Mouse (Mus musculus) ovary, postnatal 36 days (tissue): ENCODE results near the gene Fam214a.

Source experiments
- DNase-seq: peaks from one replicate; pipeline ENCODE4 v3.0.0; 2022; ENCODE audit warnings: low spot score, mixed read lengths

Gene Fam214a

GRCm38 (mm10) chr9:75032408-75032807, 79.7 kb downstream of the Fam214a start:
- DNase-seq = no peak

DNA sequence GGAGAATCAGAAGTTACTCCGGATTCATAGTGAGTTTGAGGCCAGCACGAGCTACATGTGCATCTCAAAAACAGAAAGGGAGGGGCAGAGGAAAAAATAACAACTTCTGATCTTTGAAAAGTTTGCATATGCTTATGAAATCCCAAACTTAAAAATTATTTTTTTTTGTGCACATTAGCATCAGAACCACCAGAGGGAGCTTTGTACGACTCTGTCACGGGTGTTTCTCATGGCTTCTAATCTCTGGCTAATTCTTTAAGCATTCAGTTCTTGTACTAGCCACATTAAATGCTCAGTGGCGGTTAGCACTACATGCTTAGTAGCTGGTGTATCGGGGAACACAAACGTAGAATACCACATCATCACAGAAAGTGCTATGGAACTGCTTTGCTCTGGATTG, 80.5 kb downstream of the Fam214a start:
- DNase-seq = no peak

GRCm38 (mm10) chr9:75034691-75035090, 82.0 kb downstream of the Fam214a start:
- no peak for DNase-seq

GRCm38 (mm10) chr9:75035944-75036343, 83.3 kb downstream of the Fam214a start:
- no peak for DNase-seq

GRCm38 (mm10) chr9:75037451-75038356, 85.0 kb downstream of the Fam214a start, which contains the start of gene Arpp19:
Gene Arpp19, plus strand, starts transcription at chr9:75037614.
- DNase-seq = peak; percentile 80

DNA sequence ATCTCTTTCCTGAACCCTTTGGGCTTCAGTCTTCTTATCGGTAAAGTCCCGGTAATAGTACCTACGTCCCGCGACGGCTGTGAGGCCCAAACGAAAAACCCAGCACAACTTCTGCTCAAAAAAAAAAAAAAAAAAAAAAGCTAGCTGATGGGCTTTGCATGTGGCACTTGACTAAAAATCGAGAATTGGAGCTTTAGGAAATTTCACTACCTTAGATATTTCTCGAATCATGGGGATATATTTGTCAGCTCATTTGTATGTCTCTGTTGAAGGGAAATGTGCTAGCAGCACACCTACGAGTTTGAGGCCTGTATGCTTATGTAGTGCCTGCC, 85.6 kb downstream of the Fam214a start:
- no peak for DNase-seq

DNA sequence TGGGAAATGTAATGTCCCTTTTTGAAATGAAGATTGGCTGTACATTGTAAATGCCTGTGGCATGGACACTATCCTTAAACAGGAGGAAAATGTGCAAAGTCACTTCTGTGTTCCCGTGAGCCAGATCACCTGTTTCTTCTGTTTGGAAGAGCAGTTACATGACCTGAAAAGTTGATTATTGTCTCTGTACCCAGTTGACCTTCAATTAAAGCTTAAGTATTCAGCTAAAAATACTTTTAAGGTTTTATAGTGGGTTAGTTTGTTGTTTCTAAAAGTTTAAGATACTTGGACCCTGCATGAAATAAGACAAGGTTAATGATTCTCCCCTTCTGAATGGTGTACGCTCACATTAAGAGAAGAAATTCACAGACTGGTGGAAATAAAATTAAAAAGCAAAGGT, 87.9 kb downstream of the Fam214a start:
- no peak for DNase-seq

- no peak for DNase-seq
These were observed 89.3 kb downstream of the Fam214a start for GRCm38 (mm10) chr9:75041840-75042525.

DNA sequence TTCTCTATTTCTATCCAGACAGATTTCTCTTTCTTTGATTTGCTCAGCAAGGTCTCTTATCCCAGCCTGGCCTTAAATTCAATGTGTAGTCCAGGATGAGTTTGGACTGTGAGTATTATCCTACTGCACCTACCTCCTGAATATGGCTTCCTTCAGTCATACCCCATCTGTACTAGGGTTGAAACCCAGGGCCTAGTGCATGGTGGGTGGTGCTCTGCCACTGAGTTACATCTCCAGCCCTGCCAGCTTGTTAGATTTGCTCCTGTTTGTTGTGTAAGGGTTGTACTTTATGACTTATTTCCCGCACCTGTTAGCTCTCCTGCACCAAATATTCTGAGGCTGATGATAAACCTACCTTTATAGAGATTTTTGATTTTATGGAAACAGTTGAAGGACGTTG, 90.5 kb downstream of the Fam214a start:
- DNase-seq = no peak

GRCm38 (mm10) chr9:75047079-75047478, 94.4 kb downstream of the Fam214a start:
- DNase-seq = no peak

DNA sequence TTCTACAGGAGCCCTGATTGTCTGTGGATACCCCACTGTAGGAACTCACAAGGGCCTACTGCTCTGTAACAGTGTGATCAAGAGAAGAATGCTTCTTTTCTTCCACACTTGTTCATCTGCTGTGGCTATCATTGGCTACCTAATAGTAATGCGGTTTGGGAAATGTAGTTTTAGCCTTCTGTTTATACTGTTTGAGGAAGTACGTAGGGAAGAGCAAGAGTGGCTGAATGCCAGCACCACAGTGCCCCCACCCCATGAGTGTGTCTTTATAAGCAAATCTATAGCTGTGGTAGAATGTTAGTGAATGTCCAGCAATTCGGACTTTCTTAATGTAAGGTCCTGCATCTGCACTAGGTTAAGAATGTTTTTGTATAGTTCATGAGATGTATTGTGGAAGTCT, 96.4 kb downstream of the Fam214a start:
- no peak for DNase-seq

- DNase-seq = peak; percentile 28
These were observed 97.3 kb downstream of the Fam214a start for GRCm38 (mm10) chr9:75050003-75050402.

GRCm38 (mm10) chr9:75051841-75052240, 99.2 kb downstream of the Fam214a start:
- no peak for DNase-seq

DNA sequence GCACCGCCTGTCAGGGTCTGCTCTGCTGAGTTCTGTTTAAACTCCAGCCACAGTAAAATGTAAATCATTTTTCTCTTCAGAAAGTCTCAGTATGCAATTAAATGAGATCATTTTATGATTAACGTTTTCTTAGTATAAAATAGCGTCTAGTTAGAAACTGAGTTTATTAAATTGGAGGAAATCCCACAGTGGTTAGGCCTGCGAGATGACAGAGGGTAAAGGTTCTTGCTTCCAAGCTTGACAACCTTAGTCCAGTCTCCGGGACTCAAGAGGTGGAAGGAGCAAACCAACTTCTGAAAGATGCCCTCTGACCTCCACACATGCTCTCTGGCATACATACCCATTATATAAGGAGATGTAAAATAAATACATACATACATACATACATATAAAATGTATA, 102.4 kb downstream of the Fam214a start:
- DNase-seq = no peak

- no peak for DNase-seq
These were observed 112.1 kb downstream of the Fam214a start for GRCm38 (mm10) chr9:75064678-75065331.

- DNase-seq = no peak
These were observed 117.9 kb downstream of the Fam214a start, which contains the start of gene Myo5a for GRCm38 (mm10) chr9:75070457-75071028. Gene Myo5a, plus strand, starts transcription at chr9:75071015.

DNA sequence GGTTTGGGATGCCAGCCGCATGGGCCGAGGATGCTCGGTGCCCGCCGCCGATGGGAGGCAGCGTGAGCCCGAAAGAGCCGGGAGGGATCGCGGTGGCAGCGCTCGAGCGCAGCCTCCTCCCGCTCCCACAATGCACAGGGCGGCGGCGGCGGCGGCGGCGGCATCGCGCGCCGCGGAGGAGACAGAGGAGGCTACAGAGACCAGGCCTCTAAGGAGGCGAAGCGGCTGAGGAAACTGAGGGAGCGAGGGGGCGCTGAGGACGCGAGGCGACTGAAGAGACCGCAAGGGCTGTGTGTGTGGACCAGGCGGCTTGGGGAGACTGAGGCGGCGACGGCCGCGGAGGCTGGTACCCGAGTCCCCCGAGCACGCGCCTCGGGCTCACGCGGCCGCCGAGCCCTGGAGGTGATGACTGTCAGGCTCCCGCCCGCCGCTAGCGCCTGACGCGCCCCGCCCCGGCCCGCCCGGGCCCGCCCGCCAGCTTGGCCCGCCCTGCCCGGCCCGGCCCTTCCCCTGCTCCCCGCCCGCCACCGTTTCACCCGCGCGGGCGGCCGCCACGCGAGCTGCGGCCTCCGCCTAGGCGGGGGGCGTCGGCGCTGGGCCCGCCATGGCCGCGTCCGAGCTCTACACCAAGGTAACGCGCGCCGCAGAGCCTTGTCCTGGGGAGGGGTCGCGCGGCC, 118.5 kb downstream of the Fam214a start:
- peak; percentile 82 for DNase-seq

- DNase-seq = no peak
These were observed 119.1 kb downstream of the Fam214a start for GRCm38 (mm10) chr9:75071706-75072192.

DNA sequence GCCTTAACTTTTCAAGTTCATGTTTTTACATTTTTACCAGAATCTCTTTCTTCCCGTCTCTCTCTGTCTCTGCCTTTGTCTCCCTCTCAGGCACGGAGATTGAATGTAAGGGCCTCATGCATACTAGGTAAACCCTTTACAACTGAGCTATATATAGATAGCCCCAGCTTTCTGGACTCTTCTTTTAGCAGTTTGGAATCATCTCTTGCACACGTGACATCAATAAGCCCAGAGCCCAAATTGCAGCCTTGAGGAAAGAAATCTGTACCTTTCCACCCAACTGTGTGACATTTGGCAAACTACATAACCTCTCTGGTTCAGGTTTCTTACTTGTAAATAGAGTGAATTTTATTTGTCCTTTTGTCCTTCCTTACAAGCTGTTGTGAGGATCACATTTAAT, 119.7 kb downstream of the Fam214a start:
- DNase-seq = no peak

DNA sequence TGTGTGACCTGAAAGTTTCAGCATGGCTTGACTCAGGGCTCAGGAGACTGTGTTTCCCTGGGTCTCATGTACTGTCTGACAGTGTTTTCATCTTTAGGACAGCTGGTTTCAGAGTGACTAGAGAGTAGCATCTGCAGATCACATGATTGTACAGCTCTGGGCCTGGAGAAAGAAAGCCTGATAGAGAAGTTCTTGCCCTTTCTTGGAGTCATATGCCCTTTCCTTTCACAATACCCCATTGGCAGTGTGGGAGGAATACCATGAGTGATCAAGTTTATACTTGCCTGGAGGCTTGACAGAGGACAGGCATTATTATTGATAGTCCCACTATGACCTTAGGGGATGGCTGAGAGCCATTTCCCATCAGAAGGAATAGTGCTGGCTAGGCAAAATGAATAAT, 124.5 kb downstream of the Fam214a start:
- no peak for DNase-seq
